Mouse (Mus musculus): ENCODE data around the gene Bcl3. TPM values are rescaled to one million over a fixed set of nuclear protein-coding genes. Genes with fewer than 3 reads are reported as not detected.

Gene Bcl3
- polyA plus RNA-seq, 1 experiment, result 226 TPM

- Histone ChIP-seq H3K27ac (ENCODE audit: insufficient read depth, low read depth, low read length) (no peak overlapping the region), H3K36me3 (ENCODE audit: control insufficient read depth, insufficient read depth, low read length) (peaks cover 49% of the 10 kb centered on the region), H3K4me3 (ENCODE audit: low read depth, low read length) (no peak overlapping the region), H3K4me1 (ENCODE audit: control insufficient read depth, insufficient read depth, insufficient read length, low read length) (peaks cover 9% of the 10 kb centered on the region), H3K27me3 (ENCODE audit: control insufficient read depth, insufficient read depth, low read length) (no peaks in the 10 kb centered on the region)
- WGBS, result 98% methylated on average over 4 of the region's 4 CpGs
- no peak for TF ChIP-seq POLR2A (IDR thresholded peaks at IDR 0.05; ENCODE audit: low read depth, low read length)
- peak; percentile 42; the same call in 1 of the 2 replicates for TF ChIP-seq CTCF (IDR thresholded peaks at IDR 0.05; ENCODE audit: extremely low read depth, insufficient read length, insufficient replicate concordance, low read depth, low read length)
Measured at GRCm38 (mm10) chr7:19782645-19783044, 39.9 kb downstream of the Bcl3 start.

- H3K27me3 ChIP-seq (ENCODE audit: control insufficient read depth, insufficient read depth, low read length), result no peaks in the 10 kb centered on the region
- WGBS, result 92% methylated on average over 7 of the region's 7 CpGs
- peaks cover 44% of the 10 kb centered on the region for H3K36me3 ChIP-seq (ENCODE audit: control insufficient read depth, insufficient read depth, low read length)
- H3K4me1 ChIP-seq (ENCODE audit: control insufficient read depth, insufficient read depth, insufficient read length, low read length), result peaks cover 9% of the 10 kb centered on the region
- H3K4me3 ChIP-seq (ENCODE audit: low read depth, low read length), result no peak overlapping the region
- no peak overlapping the region for H3K27ac ChIP-seq (ENCODE audit: insufficient read depth, low read depth, low read length)
- no peak for TF ChIP-seq CTCF (IDR thresholded peaks at IDR 0.05; ENCODE audit: extremely low read depth, insufficient read length, insufficient replicate concordance, low read depth, low read length)
- TF ChIP-seq POLR2A (IDR thresholded peaks at IDR 0.05; ENCODE audit: low read depth, low read length), result no peak
Measured at GRCm38 (mm10) chr7:19781741-19782140, 40.8 kb downstream of the Bcl3 start.

GRCm38 (mm10) chr7:19779903-19780302 lies 42.7 kb downstream of the Bcl3 start:
- Histone ChIP-seq H3K27me3 (ENCODE audit: control insufficient read depth, insufficient read depth, low read length) (no peaks in the 10 kb centered on the region), H3K27ac (ENCODE audit: insufficient read depth, low read depth, low read length) (no peak overlapping the region), H3K4me1 (ENCODE audit: control insufficient read depth, insufficient read depth, insufficient read length, low read length) (peaks cover 1% of the 10 kb centered on the region; the same call in 1 of the 2 replicates), H3K4me3 (ENCODE audit: low read depth, low read length) (no peak overlapping the region), H3K36me3 (ENCODE audit: control insufficient read depth, insufficient read depth, low read length) (peaks cover 40% of the 10 kb centered on the region)
- WGBS, result 88% methylated on average over 4 of the region's 4 CpGs
- TF ChIP-seq CTCF (IDR thresholded peaks at IDR 0.05; ENCODE audit: extremely low read depth, insufficient read length, insufficient replicate concordance, low read depth, low read length), result peak; percentile 36; the same call in 1 of the 2 replicates
- TF ChIP-seq POLR2A (IDR thresholded peaks at IDR 0.05; ENCODE audit: low read depth, low read length), result no peak

- WGBS, result 46% methylated on average over 8 of the region's 8 CpGs
- peaks cover 32% of the 10 kb centered on the region for H3K36me3 ChIP-seq (ENCODE audit: control insufficient read depth, insufficient read depth, low read length)
- TF ChIP-seq POLR2A (IDR thresholded peaks at IDR 0.05; ENCODE audit: low read depth, low read length) (no peak), CTCF (IDR thresholded peaks at IDR 0.05; ENCODE audit: extremely low read depth, insufficient read length, insufficient replicate concordance, low read depth, low read length) (no peak)
- H3K4me3 ChIP-seq (ENCODE audit: low read depth, low read length), result no peak overlapping the region
- H3K27me3 ChIP-seq (ENCODE audit: control insufficient read depth, insufficient read depth, low read length), result no peaks in the 10 kb centered on the region
- no peaks in the 10 kb centered on the region for H3K4me1 ChIP-seq (ENCODE audit: control insufficient read depth, insufficient read depth, insufficient read length, low read length)
- H3K27ac ChIP-seq (ENCODE audit: insufficient read depth, low read depth, low read length), result no peak overlapping the region
Measured at GRCm38 (mm10) chr7:19778645-19779044, 43.9 kb downstream of the Bcl3 start.

- Histone ChIP-seq H3K4me3 (ENCODE audit: low read depth, low read length) (no peak overlapping the region), H3K27ac (ENCODE audit: insufficient read depth, low read depth, low read length) (no peak overlapping the region), H3K36me3 (ENCODE audit: control insufficient read depth, insufficient read depth, low read length) (peaks cover 21% of the 10 kb centered on the region), H3K4me1 (ENCODE audit: control insufficient read depth, insufficient read depth, insufficient read length, low read length) (no peaks in the 10 kb centered on the region), H3K27me3 (ENCODE audit: control insufficient read depth, insufficient read depth, low read length) (no peaks in the 10 kb centered on the region)
- 39% methylated on average over 11 of the region's 11 CpGs for WGBS
- no peak for TF ChIP-seq CTCF (IDR thresholded peaks at IDR 0.05; ENCODE audit: extremely low read depth, insufficient read length, insufficient replicate concordance, low read depth, low read length)
- TF ChIP-seq POLR2A (IDR thresholded peaks at IDR 0.05; ENCODE audit: low read depth, low read length), result no peak
Measured at GRCm38 (mm10) chr7:19777049-19777723, 45.4 kb downstream of the Bcl3 start.

GRCm38 (mm10) chr7:19771682-19772081 lies 50.9 kb downstream of the Bcl3 start:
- H3K27ac ChIP-seq (ENCODE audit: insufficient read depth, low read depth, low read length), result no peak overlapping the region

GRCm38 (mm10) chr7:19770984-19771391 lies 51.6 kb downstream of the Bcl3 start, which contains the start of gene Bcam:
Gene Bcam, minus strand, starts transcription at chr7:19771016.
- Histone ChIP-seq H3K4me1 (ENCODE audit: control insufficient read depth, insufficient read depth, insufficient read length, low read length) (peaks cover 6% of the 10 kb centered on the region), H3K27ac (ENCODE audit: insufficient read depth, low read depth, low read length) (no peak within 1 kb of the TSS), H3K36me3 (ENCODE audit: control insufficient read depth, insufficient read depth, low read length) (no peaks in the 10 kb centered on the region), H3K27me3 (ENCODE audit: control insufficient read depth, insufficient read depth, low read length) (no peaks in the 10 kb centered on the region; the same call in 1 of the 2 replicates), H3K4me3 (ENCODE audit: low read depth, low read length) (peak within 1 kb of the TSS; percentile 59)
- 24% methylated on average over 9 of the region's 9 CpGs for WGBS
- no peak for TF ChIP-seq POLR2A (IDR thresholded peaks at IDR 0.05; ENCODE audit: low read depth, low read length)
- no peak for TF ChIP-seq CTCF (IDR thresholded peaks at IDR 0.05; ENCODE audit: extremely low read depth, insufficient read length, insufficient replicate concordance, low read depth, low read length)

More at GRCm38 (mm10) chr7:19771682-19772081, 50.9 kb downstream of the Bcl3 start:
- Histone ChIP-seq H3K4me1 (ENCODE audit: control insufficient read depth, insufficient read depth, insufficient read length, low read length) (peaks cover 6% of the 10 kb centered on the region), H3K36me3 (ENCODE audit: control insufficient read depth, insufficient read depth, low read length) (no peaks in the 10 kb centered on the region), H3K4me3 (ENCODE audit: low read depth, low read length) (no peak overlapping the region), H3K27me3 (ENCODE audit: control insufficient read depth, insufficient read depth, low read length) (no peaks in the 10 kb centered on the region; the same call in 1 of the 2 replicates)
- no peak for TF ChIP-seq CTCF (IDR thresholded peaks at IDR 0.05; ENCODE audit: extremely low read depth, insufficient read length, insufficient replicate concordance, low read depth, low read length)
- no peak for TF ChIP-seq POLR2A (IDR thresholded peaks at IDR 0.05; ENCODE audit: low read depth, low read length)
- 73% methylated on average over 4 of the region's 4 CpGs for WGBS

Data from small intestine, adult 2 months (tissue).